Mouse (Mus musculus) ES-E14 (cell line): ENCODE measurements around the gene Ghrh. TPM values are rescaled to one million over a fixed set of nuclear protein-coding genes. Genes with fewer than 3 reads are reported as not detected.
A peak's percentile ranks its signal among the peaks of the same experiment; 100 is the strongest.

Experiments used
- DNase-seq: peaks from one replicate; pipeline ENCODE4 v3.0.0-alpha.2; 2013; ENCODE audit warnings: low read depth, low spot score
- H3K27ac ChIP-seq: 2 replicates; pipeline ENCODE4 v1.5.1; 2012; ENCODE audit warnings: low read depth, mild to moderate bottlenecking, low read length, moderate library complexity, mixed read lengths; ENCODE audit not compliant: poor library complexity, insufficient read depth, severe bottlenecking
- H3K36me3 ChIP-seq: 2 replicates; pipeline ENCODE4 v1.6.1; 2012; ENCODE audit warnings: mild to moderate bottlenecking, low read length, moderate library complexity, mixed read lengths; ENCODE audit not compliant: control insufficient read depth, poor library complexity, insufficient read depth, severe bottlenecking
- H3K4me1 ChIP-seq, 2 experiments: fragments of 150-350 bp in 1 of 2; sonication (generic) in 1 of 2; 2 replicates each; pipeline ENCODE4 v1.6.1; 2012; ENCODE audit warnings: low read length in 2 of 2, mild to moderate bottlenecking in 1 of 2, mixed read lengths in 1 of 2; ENCODE audit not compliant: control insufficient read depth in 2 of 2, insufficient read depth in 2 of 2, poor library complexity in 1 of 2
- H3K4me3 ChIP-seq, 2 experiments: fragments of 150-350 bp in 1 of 2; sonication (generic) in 1 of 2; 2 replicates each; pipeline ENCODE4 v1.5.1; 2012; ENCODE audit warnings: low read length in 2 of 2, low read depth in 1 of 2, mild to moderate bottlenecking in 1 of 2, mixed read lengths in 1 of 2; ENCODE audit not compliant: insufficient read depth in 1 of 2, poor library complexity in 1 of 2, severe bottlenecking in 1 of 2
- H3K9ac ChIP-seq: 2 replicates; pipeline ENCODE4 v1.6.1; 2012; ENCODE audit warnings: low read depth, mild to moderate bottlenecking, low read length, mixed read lengths; ENCODE audit not compliant: poor library complexity, insufficient read depth, severe bottlenecking
- H3K9me3 ChIP-seq: fragments of 150-350 bp; sonication (generic); 2 replicates; pipeline ENCODE4 v1.6.1; 2012; ENCODE audit warnings: low read depth, mild to moderate bottlenecking, low read length; ENCODE audit not compliant: control insufficient read depth, insufficient read depth
- CHD2 ChIP-seq: IDR thresholded peaks from 2 replicates; pipeline ENCODE4 v1.6.1; 2014; ENCODE audit warnings: mild to moderate bottlenecking, low read depth, low read length, inconsistent platforms
- HCFC1 ChIP-seq: IDR thresholded peaks from 2 replicates; pipeline ENCODE4 v1.6.1; 2012; ENCODE audit warnings: low read length, inconsistent platforms, borderline replicate concordance; ENCODE audit not compliant: insufficient read depth
- MAFK ChIP-seq: IDR thresholded peaks from 2 replicates; pipeline ENCODE4 v1.6.1; 2014; ENCODE audit warnings: mild to moderate bottlenecking, low read depth, low read length, inconsistent platforms; ENCODE audit not compliant: insufficient read depth
- ZC3H11A ChIP-seq: IDR thresholded peaks from 2 replicates; pipeline ENCODE4 v1.6.1; 2012; ENCODE audit warnings: low read depth, mild to moderate bottlenecking, inconsistent platforms, low read length, borderline replicate concordance
- ZNF384 ChIP-seq: IDR thresholded peaks from 2 replicates; pipeline ENCODE4 v1.6.1; 2012; ENCODE audit warnings: low read depth, low read length, inconsistent platforms
- in situ Hi-C, 2 experiments: fragments of 600-800 bp; cut with MboI; formaldehyde crosslinking; loops; one replicate each; pipeline ENCODE4 v1.15.1; 2025; ENCODE audit warnings: low sequenced_read_pairs in 2 of 2, inconsistent platforms in 1 of 2; ENCODE audit not compliant: unreplicated experiment in 2 of 2
- total RNA-seq: library from RNA; depleted of rRNA; stranded (reverse); fragments of 300-350 nt; gene quantifications from 2 replicates; pipeline ENCODE4 v1.2.3, GENCODE M21; 2012

Ghrh gene
- total RNA-seq, 1 experiment = not detected

GRCm38 (mm10) chr2:157343337-157343736 lies 4.0 kb downstream of the Ghrh start:
- in situ Hi-C loops = loop anchor here (5.0 to 10.0 kb wide), 2 partner anchors 121 to 229 kb away; partner anchors contain the start of gene Blcap (in 1 of the 2)

GRCm38 (mm10) chr2:157342328-157342926 lies 4.9 kb downstream of the Ghrh start:
- in situ Hi-C loops = loop anchor here (5.0 to 10.0 kb wide), 2 partner anchors 122 to 230 kb away; partner anchors contain the start of gene Blcap (in 1 of the 2)
- no peak overlapping the region for H3K9ac ChIP-seq
- no peak overlapping the region for H3K27ac ChIP-seq
- no peaks in the 10 kb centered on the region for H3K9me3 ChIP-seq
- no peak for TF ChIP-seq ZNF384
- no peak for TF ChIP-seq ZC3H11A
- TF ChIP-seq HCFC1 = no peak
- TF ChIP-seq MAFK = no peak
- TF ChIP-seq CHD2 = no peak
- no peak for DNase-seq
- H3K36me3 ChIP-seq = no peaks in the 10 kb centered on the region
- peaks cover 0 to 21% of the 10 kb centered on the region in 2 experiments; a peak in 3 of 4 replicates for H3K4me1 ChIP-seq
- no peak overlapping the region for H3K4me3 ChIP-seq

More at GRCm38 (mm10) chr2:157343337-157343736, 4.0 kb downstream of the Ghrh start:
- Histone ChIP-seq H3K4me1 (peaks cover 0 to 21% of the 10 kb centered on the region in 2 experiments; a peak in 3 of 4 replicates), H3K4me3 (no peak overlapping the region), H3K9ac (no peak overlapping the region), H3K9me3 (no peaks in the 10 kb centered on the region), H3K27ac (no peak overlapping the region), H3K36me3 (no peaks in the 10 kb centered on the region)
- DNase-seq = no peak
- TF ChIP-seq ZNF384 = no peak
- no peak for TF ChIP-seq MAFK
- TF ChIP-seq HCFC1 = no peak
- TF ChIP-seq CHD2 = no peak
- no peak for TF ChIP-seq ZC3H11A

- in situ Hi-C loops = loop anchor here (5.0 to 10.0 kb wide), 2 partner anchors 123 to 231 kb away; partner anchors contain the start of gene Blcap (in 1 of the 2)
- no peak for TF ChIP-seq MAFK
- TF ChIP-seq ZC3H11A = peak; percentile 98
- Histone ChIP-seq H3K27ac (no peak overlapping the region), H3K9ac (no peak overlapping the region), H3K9me3 (no peaks in the 10 kb centered on the region), H3K4me3 (no peak overlapping the region), H3K36me3 (no peaks in the 10 kb centered on the region), H3K4me1 (peaks cover 0 to 21% of the 10 kb centered on the region in 2 experiments; a peak in 3 of 4 replicates)
- peak; percentile 84 for DNase-seq
Observed at GRCm38 (mm10) chr2:157341554-157342270, 5.6 kb downstream of the Ghrh start.

GRCm38 (mm10) chr2:157340221-157340741 lies 7.0 kb downstream of the Ghrh start:
- in situ Hi-C loops = loop anchor here (5.0 to 10.0 kb wide), 2 partner anchors 125 to 232 kb away; partner anchors contain the start of gene Blcap (in 1 of the 2)
- H3K4me1 ChIP-seq = peaks cover 0 to 21% of the 10 kb centered on the region in 2 experiments; a peak in 3 of 4 replicates

More at GRCm38 (mm10) chr2:157340221-157340741, 7.0 kb downstream of the Ghrh start:
- Histone ChIP-seq H3K9ac (0 out of 2 replicates have a peak overlapping the region, but pooled peaks have one; percentile 9), H3K4me3 (no peak overlapping the region), H3K27ac (no peak overlapping the region), H3K9me3 (no peaks in the 10 kb centered on the region), H3K36me3 (no peaks in the 10 kb centered on the region)
- DNase-seq = no peak
- TF ChIP-seq HCFC1 (no peak), ZC3H11A (no peak), CHD2 (no peak), MAFK (no peak), ZNF384 (no peak)
